Mouse (Mus musculus): Measurements from ENCODE around the gene Cmss1.

Gene Cmss1

GRCm38 (mm10) chr16:57509099-57509498 lies 97.6 kb downstream of the Cmss1 start:
- no peak for DNase-seq

DNA sequence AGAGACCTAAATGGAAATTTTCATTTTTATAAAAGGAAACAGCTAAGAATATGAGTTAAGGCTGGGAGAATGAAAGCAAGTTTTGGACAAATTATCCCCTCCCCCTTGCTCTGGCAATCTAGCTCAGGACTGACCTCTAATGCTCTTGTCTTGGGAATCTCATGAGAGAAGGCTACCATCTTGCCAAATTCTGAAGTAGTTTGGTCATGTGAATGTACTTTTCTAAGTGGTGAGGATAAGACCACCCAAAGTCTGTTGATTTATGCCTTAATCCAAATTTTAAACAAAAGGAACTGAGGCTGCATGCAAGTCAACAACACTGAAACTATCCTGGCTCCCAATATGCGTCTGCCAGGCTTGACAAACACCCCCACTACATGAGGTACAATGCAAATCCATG lies 98.3 kb downstream of the Cmss1 start:
- DNase-seq, result no peak

GRCm38 (mm10) chr16:57506133-57506532 lies 100.5 kb downstream of the Cmss1 start:
- no peak for DNase-seq

DNA sequence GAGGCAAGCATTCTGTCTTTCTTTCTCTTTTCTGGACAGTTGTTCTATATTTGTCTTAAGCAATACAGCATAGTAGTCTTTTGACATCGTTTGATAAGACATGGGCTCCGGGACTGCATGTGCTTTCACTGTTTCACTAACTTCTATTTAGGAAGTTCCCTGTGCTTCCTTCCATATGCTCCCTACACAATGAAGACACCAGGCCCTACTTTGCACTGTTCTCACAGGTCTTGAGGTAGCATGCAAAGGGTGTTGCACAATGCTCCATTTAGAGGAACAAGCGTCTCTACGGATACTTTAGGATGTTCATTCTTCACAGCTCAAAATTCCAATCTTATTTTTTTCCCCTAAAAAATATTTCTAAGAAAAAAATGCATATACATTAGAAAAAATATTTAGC lies 101.9 kb downstream of the Cmss1 start:
- DNase-seq, result no peak

- DNase-seq, result no peak
Measured at GRCm38 (mm10) chr16:57502761-57503160, 103.9 kb downstream of the Cmss1 start.

GRCm38 (mm10) chr16:57502230-57502629 lies 104.4 kb downstream of the Cmss1 start:
- no peak for DNase-seq

- DNase-seq, result no peak
Measured at GRCm38 (mm10) chr16:57500851-57501250, 105.8 kb downstream of the Cmss1 start.

GRCm38 (mm10) chr16:57496437-57497173 lies 110.1 kb downstream of the Cmss1 start:
- no peak for DNase-seq

DNA sequence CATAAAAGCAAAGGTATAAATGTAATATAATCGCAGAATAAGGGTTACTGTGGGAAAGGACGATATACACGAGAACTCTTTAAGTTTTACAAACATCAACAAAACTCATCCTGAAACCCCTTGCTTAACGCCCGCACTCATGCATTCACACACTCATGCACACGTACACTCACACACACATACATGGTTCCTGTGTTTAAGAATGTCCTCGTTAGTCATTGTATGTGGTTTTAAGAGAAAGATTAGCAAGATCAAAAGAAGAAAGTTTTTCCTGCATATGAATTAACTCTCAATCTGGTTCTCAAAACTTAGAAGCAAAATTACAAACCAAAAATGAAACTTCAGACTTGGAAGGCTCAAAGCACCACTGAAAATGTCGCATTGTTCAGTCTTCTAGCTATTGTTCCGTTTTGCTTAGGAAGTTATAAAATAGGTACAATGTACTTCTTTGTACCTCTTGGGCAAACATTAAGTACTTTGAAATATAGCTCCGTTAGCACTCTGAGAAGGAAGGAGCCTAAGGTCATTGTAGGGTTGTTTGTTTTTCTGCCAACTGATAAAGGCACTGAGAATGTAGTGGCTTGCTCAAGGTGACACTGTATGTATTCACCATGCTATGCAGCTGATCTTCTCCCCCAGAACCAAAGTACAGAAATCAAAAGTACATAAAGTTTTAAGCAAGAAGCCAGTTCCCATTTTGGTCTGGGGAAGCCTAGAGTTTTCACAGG lies 111.0 kb downstream of the Cmss1 start:
- DNase-seq, result no peak

- no peak for DNase-seq
Measured at GRCm38 (mm10) chr16:57491853-57492252, 114.8 kb downstream of the Cmss1 start.

GRCm38 (mm10) chr16:57490691-57491090 lies 116.0 kb downstream of the Cmss1 start:
- no peak for DNase-seq

- no peak for DNase-seq
Measured at GRCm38 (mm10) chr16:57488661-57489060, 118.0 kb downstream of the Cmss1 start.

DNA sequence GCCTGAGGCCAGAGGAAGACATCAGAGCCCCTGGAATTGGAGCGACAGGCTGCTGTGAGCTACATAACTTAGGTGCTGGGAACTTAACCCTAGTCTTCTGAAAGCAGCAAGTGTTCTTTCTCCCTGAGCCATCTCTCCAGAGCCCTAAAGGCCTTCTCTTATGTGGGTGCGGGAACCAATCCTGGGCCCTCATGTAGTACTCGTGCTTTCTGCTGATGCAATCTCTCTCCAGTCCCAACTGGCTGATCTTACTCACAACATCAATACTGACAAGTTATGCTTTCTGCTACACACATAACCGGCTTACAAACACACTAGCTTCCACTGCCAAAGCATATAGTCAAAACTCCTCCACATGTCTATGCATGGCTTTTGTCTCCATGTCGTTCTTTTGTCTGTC lies 120.4 kb downstream of the Cmss1 start:
- DNase-seq, result no peak

GRCm38 (mm10) chr16:57485265-57485664 lies 121.4 kb downstream of the Cmss1 start:
- DNase-seq, result no peak

- DNase-seq, result no peak
Measured at GRCm38 (mm10) chr16:57484043-57484795, 122.4 kb downstream of the Cmss1 start.

GRCm38 (mm10) chr16:57483503-57483902 lies 123.2 kb downstream of the Cmss1 start:
- DNase-seq, result no peak

- no peak for DNase-seq
Measured at GRCm38 (mm10) chr16:57482911-57483310, 123.8 kb downstream of the Cmss1 start.

GRCm38 (mm10) chr16:57482264-57482663 lies 124.4 kb downstream of the Cmss1 start:
- DNase-seq, result no peak

- no peak for DNase-seq
Measured at GRCm38 (mm10) chr16:57479776-57480175, 126.9 kb downstream of the Cmss1 start.

- DNase-seq, result no peak
Measured at GRCm38 (mm10) chr16:57478451-57478850, 128.2 kb downstream of the Cmss1 start.

GRCm38 (mm10) chr16:57473415-57474085 lies 133.1 kb downstream of the Cmss1 start:
- no peak for DNase-seq

DNA sequence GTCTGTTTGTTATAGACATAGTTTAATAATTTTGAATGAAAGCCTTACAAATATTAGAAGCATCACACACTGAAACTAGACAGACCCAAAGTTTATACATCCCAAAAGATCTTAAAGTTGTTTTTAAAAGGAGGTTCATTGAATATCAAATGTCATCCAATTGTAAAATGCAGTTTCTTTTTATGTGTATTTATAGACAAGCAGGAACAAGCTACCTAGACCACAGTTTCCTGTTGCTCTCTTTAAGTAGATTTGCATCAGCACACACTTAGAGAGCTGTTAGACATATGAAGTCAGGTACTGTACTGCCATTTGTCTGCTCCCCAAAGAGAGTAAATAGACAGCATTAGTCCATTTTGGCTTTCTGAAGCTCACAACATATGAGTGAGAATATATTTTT lies 135.6 kb downstream of the Cmss1 start:
- no peak for DNase-seq

DNA sequence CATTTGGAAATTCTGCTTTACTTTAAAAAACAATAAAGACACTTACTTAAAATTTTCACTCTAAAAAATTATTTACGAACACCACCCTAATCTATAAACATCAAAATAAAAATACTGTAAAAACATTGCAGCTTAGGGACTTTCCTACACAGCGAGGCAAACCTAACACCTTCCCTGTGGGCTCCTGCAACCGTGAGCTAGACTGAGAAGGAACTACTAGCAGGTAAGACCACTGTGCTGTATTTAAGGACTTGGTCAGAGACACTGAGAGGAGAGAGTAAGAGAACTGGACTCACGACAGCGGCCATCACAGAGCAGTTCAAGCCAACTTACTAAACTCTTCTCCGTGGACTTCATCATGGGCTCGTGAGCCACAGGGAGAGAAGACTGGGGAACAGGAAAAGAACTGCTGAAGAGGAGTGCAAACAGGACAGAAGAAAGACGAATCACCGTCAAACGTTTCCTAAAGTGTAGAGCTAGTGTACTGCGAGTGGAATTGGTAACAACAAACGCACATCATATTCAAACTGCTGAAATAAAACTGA lies 136.3 kb downstream of the Cmss1 start:
- no peak for DNase-seq

All from cerebellum, adult 9-10 months (tissue).